Mouse (Mus musculus) midbrain, embryonic 10.5 days (tissue): Measurements from ENCODE around the gene 1700074P13Rik. TPM values are rescaled to one million over a fixed set of nuclear protein-coding genes. Genes with fewer than 3 reads are reported as not detected.
"Not testable (repeated sequence)": the region's sequence is repeated elsewhere in the genome, so short reads cannot be mapped to it uniquely, and the experiment has no call there.

ENCODE experiments used
- DNase-seq: peaks from one replicate; pipeline ENCODE4 v3.0.0-alpha.2; 2017; ENCODE audit warnings: low spot score
- H3K27ac ChIP-seq: fragments of 300-500 bp; sonication (generic); replicated peaks from 2 replicates; pipeline ENCODE4 v1.5.1; 2016; ENCODE audit warnings: mild to moderate bottlenecking
- H3K27me3 ChIP-seq: fragments of 300-500 bp; sonication (generic); 2 replicates; pipeline ENCODE4 v1.6.1; 2016; ENCODE audit warnings: low read depth, mild to moderate bottlenecking; ENCODE audit not compliant: poor library complexity, severe bottlenecking
- H3K36me3 ChIP-seq: fragments of 300-500 bp; sonication (generic); 2 replicates; pipeline ENCODE4 v1.6.1; 2016; ENCODE audit warnings: mild to moderate bottlenecking, moderate library complexity
- H3K4me1 ChIP-seq: fragments of 300-500 bp; sonication (generic); 2 replicates; pipeline ENCODE4 v1.6.1; 2016
- H3K4me3 ChIP-seq: fragments of 300-500 bp; sonication (generic); 2 replicates; pipeline ENCODE4 v1.5.1; 2016; ENCODE audit warnings: mild to moderate bottlenecking, moderate library complexity
- H3K9me3 ChIP-seq: fragments of 300-500 bp; sonication (generic); replicated peaks from 2 replicates; pipeline ENCODE4 v1.6.1; 2016; ENCODE audit warnings: mild to moderate bottlenecking
- WGBS: fragments of 180-500 bp; shearing (Covaris S2); methylation state at CpG from one replicate; pipeline ENCODE4 v1.1.7; 2016; 5-methylcytosine and 5-hydroxymethylcytosine counted together
- polyA plus RNA-seq: library from polyadenylated mRNA; unstranded; fragments of >200 nt; fragmentation: Nextera tagmentation; extraction: Ambion mirVana; gene quantifications from 2 replicates; pipeline ENCODE4 v1.2.1, GENCODE M21; 2016

Gene 1700074P13Rik
- not detected in 2 replicates for polyA plus RNA-seq

DNA sequence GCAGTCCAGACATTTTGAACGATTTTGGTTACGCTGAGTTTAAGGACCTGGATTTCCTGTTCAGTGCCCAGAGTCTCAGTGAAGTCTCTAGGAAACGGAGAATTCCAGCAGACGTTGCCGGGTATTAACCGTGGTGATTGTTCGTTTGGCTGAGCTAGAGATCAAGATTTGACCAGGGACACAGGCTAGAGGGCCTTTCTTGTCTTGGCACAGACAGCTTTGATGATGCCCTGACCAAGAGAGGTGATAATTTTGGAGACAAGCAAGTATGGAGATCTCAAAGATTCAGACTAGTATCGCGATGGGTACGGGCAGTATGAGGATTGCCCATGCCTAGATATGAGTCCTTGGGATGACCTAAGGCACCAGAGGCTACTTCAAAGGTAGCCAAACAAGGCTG is at the start of gene 1700074P13Rik:
TSS of gene 1700074P13Rik (minus strand) at position 101 of the 400 bp plus-strand sequence.
- H3K27me3 ChIP-seq, result no peaks in the 10 kb centered on the region
- H3K9me3 ChIP-seq, result no peaks in the 10 kb centered on the region
- no peaks in the 10 kb centered on the region for H3K36me3 ChIP-seq
- H3K4me3 ChIP-seq, result no peak within 1 kb of the TSS
- 95% methylated on average over 10 of the region's 10 CpGs for WGBS
- H3K27ac ChIP-seq, result no peak within 1 kb of the TSS
- no peaks in the 10 kb centered on the region for H3K4me1 ChIP-seq
- DNase-seq, result no peak

- H3K27ac ChIP-seq, H3K36me3 ChIP-seq, H3K9me3 ChIP-seq, H3K4me3 ChIP-seq, H3K27me3 ChIP-seq, DNase-seq, H3K4me1 ChIP-seq: not testable (repeated sequence)
- WGBS, result 96% methylated on average over 2 of the region's 2 CpGs
Observed at GRCm38 (mm10) chr6:40964454-40964853, 24.1 kb upstream of the 1700074P13Rik start, which contains the start of gene 1810009J06Rik. TSS of gene 1810009J06Rik (plus strand) at chr6:40964754.

DNA sequence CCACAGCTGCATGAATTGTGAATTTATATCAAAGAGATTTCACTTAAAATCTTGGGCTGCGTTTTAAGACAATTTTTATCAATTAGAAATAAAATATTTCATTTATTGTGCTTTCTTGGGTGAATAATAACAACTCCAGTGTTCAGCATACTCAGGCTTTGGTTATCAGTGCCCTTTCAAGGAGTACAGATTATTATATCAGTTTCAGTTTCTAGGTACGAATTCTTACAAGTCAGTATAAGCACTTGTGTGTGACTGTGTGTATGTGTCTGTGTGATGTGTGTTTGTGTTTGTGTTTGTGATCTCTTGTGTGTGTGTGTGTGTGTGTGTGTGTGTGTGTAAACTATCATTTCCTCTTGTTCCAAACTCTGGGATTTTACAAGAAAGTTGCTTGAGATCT is 13.4 kb upstream of the 1700074P13Rik start:
- no peaks in the 10 kb centered on the region for H3K27me3 ChIP-seq
- no peak for DNase-seq
- whole genome bisulfite sequencing, result 67% methylated on average over 2 of the region's 2 CpGs
- no peaks in the 10 kb centered on the region for H3K4me1 ChIP-seq
- H3K36me3 ChIP-seq, result no peaks in the 10 kb centered on the region
- H3K4me3 ChIP-seq, result no peak overlapping the region
- H3K9me3 ChIP-seq, result 0 out of 2 replicates have a peak, but pooled peaks cover 3% of the 10 kb centered on the region
- H3K27ac ChIP-seq, result no peak overlapping the region

DNA sequence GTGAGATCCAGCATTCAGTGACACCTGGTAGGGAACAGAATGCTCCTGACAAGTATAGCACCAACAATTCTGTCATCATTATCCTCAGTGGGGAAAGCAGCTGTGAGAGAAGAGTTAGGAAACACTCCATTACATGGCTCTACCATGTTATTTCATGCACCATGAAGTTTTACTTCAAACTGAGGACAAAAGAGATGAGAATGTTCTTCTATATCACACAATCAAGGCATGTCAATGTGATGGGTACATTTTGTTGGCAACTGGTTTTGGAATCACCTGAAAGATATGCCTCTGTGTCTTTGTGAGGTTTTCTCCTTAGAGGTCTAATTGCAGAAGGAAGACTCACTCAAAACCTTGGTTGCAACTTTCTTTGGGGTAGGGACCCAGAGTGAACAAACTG is 11.4 kb upstream of the 1700074P13Rik start, which contains the start of gene Gm4744:
TSS of gene Gm4744 (minus strand) at position 101 of the 400 bp plus-strand sequence.
- no peaks in the 10 kb centered on the region for H3K27me3 ChIP-seq
- no peak within 1 kb of the TSS for H3K4me3 ChIP-seq
- H3K36me3 ChIP-seq, result no peaks in the 10 kb centered on the region
- H3K27ac ChIP-seq, result no peak within 1 kb of the TSS
- H3K9me3 ChIP-seq, result no peaks in the 10 kb centered on the region
- no peaks in the 10 kb centered on the region for H3K4me1 ChIP-seq
- DNase-seq, result no peak

GRCm38 (mm10) chr6:40919954-40920353 is 20.4 kb downstream of the 1700074P13Rik start:
- DNase-seq, result no peak
- 86% methylated on average over 4 of the region's 4 CpGs for WGBS
- no peaks in the 10 kb centered on the region for H3K4me1 ChIP-seq

GRCm38 (mm10) chr6:40900287-40900686 is 40.1 kb downstream of the 1700074P13Rik start, which contains the start of gene Prss58:
TSS of gene Prss58 (minus strand) at chr6:40900387.
- H3K27me3 ChIP-seq, result no peaks in the 10 kb centered on the region
- H3K27ac ChIP-seq, result no peak within 1 kb of the TSS
- no peaks in the 10 kb centered on the region for H3K36me3 ChIP-seq
- H3K9me3 ChIP-seq, result no peaks in the 10 kb centered on the region
- no peak for DNase-seq
- no peak within 1 kb of the TSS for H3K4me3 ChIP-seq
- H3K4me1 ChIP-seq, result no peaks in the 10 kb centered on the region

More at GRCm38 (mm10) chr6:40919954-40920353, 20.4 kb downstream of the 1700074P13Rik start:
- Histone ChIP-seq H3K9me3 (no peaks in the 10 kb centered on the region), H3K36me3 (no peaks in the 10 kb centered on the region), H3K4me3 (no peak overlapping the region), H3K27ac (no peak overlapping the region), H3K27me3 (no peaks in the 10 kb centered on the region)

DNA sequence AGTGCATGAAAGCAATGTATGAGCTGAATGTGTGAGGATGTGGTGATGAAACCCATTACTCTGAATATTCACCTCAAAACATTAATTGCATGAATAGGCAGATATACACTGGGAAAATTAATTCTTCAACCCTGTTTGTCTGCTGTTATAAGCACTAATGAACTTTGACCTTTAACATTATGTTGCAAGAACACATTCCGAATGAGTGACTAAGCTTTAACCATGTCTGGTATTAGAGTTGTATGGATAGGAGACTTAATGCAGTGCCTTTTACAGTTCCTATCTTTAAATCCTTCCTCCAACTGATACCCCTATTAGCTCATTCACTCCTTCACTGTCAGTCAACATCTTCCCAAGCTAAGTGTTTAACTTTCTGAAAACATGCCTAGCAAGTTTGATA is 45.6 kb downstream of the 1700074P13Rik start:
- H3K4me3 ChIP-seq, result no peak overlapping the region
- H3K27ac ChIP-seq, result no peak overlapping the region
- DNase-seq, result no peak
- 81% methylated on average over 1 of the region's 1 CpGs for WGBS
- H3K9me3 ChIP-seq, result no peaks in the 10 kb centered on the region
- H3K36me3 ChIP-seq, result no peaks in the 10 kb centered on the region
- H3K27me3 ChIP-seq, result no peaks in the 10 kb centered on the region
- H3K4me1 ChIP-seq, result no peaks in the 10 kb centered on the region

DNA sequence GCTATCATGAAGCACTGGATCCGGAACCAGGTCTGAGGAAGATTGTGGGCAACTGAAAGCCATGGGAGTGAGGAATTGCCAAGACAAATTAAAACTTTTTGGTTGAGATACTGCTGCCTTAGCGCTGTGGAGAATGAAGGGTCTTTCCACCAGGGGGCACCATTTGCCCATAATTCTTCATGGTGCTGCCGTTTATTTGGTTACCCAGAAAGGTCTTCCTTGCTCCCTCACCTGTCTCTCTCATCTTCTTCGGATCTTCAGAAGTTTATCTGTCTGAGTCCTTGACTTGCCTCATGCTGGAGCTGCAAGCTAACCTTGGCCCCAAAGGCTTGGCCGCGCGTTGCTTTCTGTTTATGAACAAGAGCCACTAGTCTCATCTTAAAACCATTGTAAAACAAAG is 46.8 kb downstream of the 1700074P13Rik start:
- WGBS, result 44% methylated on average over 7 of the region's 7 CpGs
- Histone ChIP-seq H3K36me3 (no peaks in the 10 kb centered on the region), H3K4me3 (no peak overlapping the region), H3K27me3 (no peaks in the 10 kb centered on the region), H3K27ac (no peak overlapping the region), H3K9me3 (no peaks in the 10 kb centered on the region), H3K4me1 (no peaks in the 10 kb centered on the region)
- peak; percentile 18 for DNase-seq

DNA sequence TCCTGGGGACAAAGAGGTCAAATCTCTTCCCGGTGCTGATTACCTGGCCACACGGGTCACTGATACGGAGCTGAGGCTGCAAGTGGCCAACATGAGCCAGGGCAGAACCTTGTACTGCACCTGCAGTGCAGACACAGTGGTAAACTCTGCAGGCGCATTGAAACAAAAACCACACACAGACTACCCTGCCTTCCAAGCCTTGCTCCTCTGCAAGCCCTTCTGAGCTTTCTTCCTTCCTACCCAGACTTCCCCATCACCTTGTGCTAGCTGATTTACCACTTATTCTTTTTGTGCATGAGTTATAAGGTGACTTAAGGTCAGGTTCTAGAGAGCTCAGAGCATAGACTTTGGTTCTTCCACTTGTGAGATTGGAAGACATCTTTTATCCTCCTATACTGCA is 48.6 kb downstream of the 1700074P13Rik start:
- no peak overlapping the region for H3K4me3 ChIP-seq
- no peaks in the 10 kb centered on the region for H3K36me3 ChIP-seq
- H3K27me3 ChIP-seq, result no peaks in the 10 kb centered on the region
- no peak for DNase-seq
- H3K4me1 ChIP-seq, result no peaks in the 10 kb centered on the region
- WGBS, result 81% methylated on average over 4 of the region's 4 CpGs
- no peaks in the 10 kb centered on the region for H3K9me3 ChIP-seq
- no peak overlapping the region for H3K27ac ChIP-seq

GRCm38 (mm10) chr6:40890973-40891372 is 49.4 kb downstream of the 1700074P13Rik start:
- Histone ChIP-seq H3K9me3 (no peaks in the 10 kb centered on the region), H3K4me3 (no peak overlapping the region), H3K27me3 (no peaks in the 10 kb centered on the region), H3K36me3 (no peaks in the 10 kb centered on the region), H3K4me1 (no peaks in the 10 kb centered on the region), H3K27ac (no peak overlapping the region)
- WGBS, result 81% methylated on average over 1 of the region's 1 CpGs
- DNase-seq, result no peak

- Histone ChIP-seq H3K36me3 (no peaks in the 10 kb centered on the region), H3K4me3 (no peak within 1 kb of the TSS), H3K27ac (no peak within 1 kb of the TSS), H3K4me1 (no peaks in the 10 kb centered on the region), H3K27me3 (no peaks in the 10 kb centered on the region), H3K9me3 (no peaks in the 10 kb centered on the region)
- WGBS, result 94% methylated on average over 3 of the region's 3 CpGs
- no peak for DNase-seq
Observed at GRCm38 (mm10) chr6:40887394-40887793, 53.0 kb downstream of the 1700074P13Rik start, which contains the start of gene Moxd2. TSS of gene Moxd2 (minus strand) at chr6:40887494.
